Mouse (Mus musculus): ENCODE measurements at regions not wholly inside any gene's neighbourhood (a gene's known extent, or its start where the extent isn't known, plus 50 kb on each side); places are given as distances from the start of the nearest gene placed in this dataset.

GRCm38 (mm10) chr12:99627201-99627897 lies 64.0 kb upstream of the Foxn3 start:
- TF ChIP-seq POLR2A (IDR thresholded peaks at IDR 0.05; ENCODE audit: borderline replicate concordance, insufficient read depth, low read length), result no peak
- no peak for TF ChIP-seq CTCF (IDR thresholded peaks at IDR 0.05; ENCODE audit: borderline replicate concordance, insufficient read depth, low read depth, low read length)
- peak; percentile 20 to 25 for DNase-seq
- Histone ChIP-seq H3K27ac (ENCODE audit: insufficient read depth, low read length) (no peak overlapping the region), H3K4me1 (ENCODE audit: control insufficient read depth, insufficient read depth, low read length) (no peaks in the 10 kb centered on the region; the same call in 1 of the 2 replicates), H3K4me3 (replicated peaks; ENCODE audit: insufficient read depth, low read depth, low read length) (peak overlapping the region; percentile 66), H3K27me3 (ENCODE audit: control insufficient read depth, insufficient read depth, low read length) (no peaks in the 10 kb centered on the region)
- WGBS, result 2% methylated on average over 40 of the region's 40 CpGs

- WGBS, result 93% methylated on average over 4 of the region's 4 CpGs
These were observed 62.8 kb upstream of the Foxn3 start for GRCm38 (mm10) chr12:99626147-99626546.

GRCm38 (mm10) chr12:99625094-99625493 lies 61.7 kb upstream of the Foxn3 start:
- H3K27ac ChIP-seq (ENCODE audit: insufficient read depth, low read length), result no peak overlapping the region
- TF ChIP-seq POLR2A (IDR thresholded peaks at IDR 0.05; ENCODE audit: borderline replicate concordance, insufficient read depth, low read length) (no peak), CTCF (IDR thresholded peaks at IDR 0.05; ENCODE audit: borderline replicate concordance, insufficient read depth, low read depth, low read length) (no peak)

More at GRCm38 (mm10) chr12:99626147-99626546, 62.8 kb upstream of the Foxn3 start:
- Histone ChIP-seq H3K27ac (ENCODE audit: insufficient read depth, low read length) (no peak overlapping the region), H3K4me1 (ENCODE audit: control insufficient read depth, insufficient read depth, low read length) (no peaks in the 10 kb centered on the region; the same call in 1 of the 2 replicates), H3K27me3 (ENCODE audit: control insufficient read depth, insufficient read depth, low read length) (no peaks in the 10 kb centered on the region), H3K4me3 (replicated peaks; ENCODE audit: insufficient read depth, low read depth, low read length) (no peak overlapping the region)
- no peak for DNase-seq
- no peak for TF ChIP-seq CTCF (IDR thresholded peaks at IDR 0.05; ENCODE audit: borderline replicate concordance, insufficient read depth, low read depth, low read length)
- no peak for TF ChIP-seq POLR2A (IDR thresholded peaks at IDR 0.05; ENCODE audit: borderline replicate concordance, insufficient read depth, low read length)

GRCm38 (mm10) chr12:99622238-99622637 lies 58.9 kb upstream of the Foxn3 start:
- Histone ChIP-seq H3K27me3 (ENCODE audit: control insufficient read depth, insufficient read depth, low read length) (no peaks in the 10 kb centered on the region), H3K4me1 (ENCODE audit: control insufficient read depth, insufficient read depth, low read length) (no peaks in the 10 kb centered on the region; the same call in 1 of the 2 replicates), H3K27ac (ENCODE audit: insufficient read depth, low read length) (no peak overlapping the region), H3K4me3 (replicated peaks; ENCODE audit: insufficient read depth, low read depth, low read length) (no peak overlapping the region)
- DNase-seq, result no peak
- 83% methylated on average over 2 of the region's 2 CpGs for WGBS
- TF ChIP-seq POLR2A (IDR thresholded peaks at IDR 0.05; ENCODE audit: borderline replicate concordance, insufficient read depth, low read length), result no peak
- no peak for TF ChIP-seq CTCF (IDR thresholded peaks at IDR 0.05; ENCODE audit: borderline replicate concordance, insufficient read depth, low read depth, low read length)

More at GRCm38 (mm10) chr12:99625094-99625493, 61.7 kb upstream of the Foxn3 start:
- no peak overlapping the region for H3K4me3 ChIP-seq (replicated peaks; ENCODE audit: insufficient read depth, low read depth, low read length)
- no peaks in the 10 kb centered on the region for H3K27me3 ChIP-seq (ENCODE audit: control insufficient read depth, insufficient read depth, low read length)
- no peak for DNase-seq
- WGBS, result 96% methylated on average over 9 of the region's 9 CpGs
- no peaks in the 10 kb centered on the region; the same call in 1 of the 2 replicates for H3K4me1 ChIP-seq (ENCODE audit: control insufficient read depth, insufficient read depth, low read length)

GRCm38 (mm10) chr12:99617241-99617804 lies 53.9 kb upstream of the Foxn3 start:
- WGBS, result 51% methylated on average over 14 of the region's 14 CpGs
- Histone ChIP-seq H3K4me1 (ENCODE audit: control insufficient read depth, insufficient read depth, low read length) (no peaks in the 10 kb centered on the region), H3K27me3 (ENCODE audit: control insufficient read depth, insufficient read depth, low read length) (no peaks in the 10 kb centered on the region), H3K4me3 (replicated peaks; ENCODE audit: insufficient read depth, low read depth, low read length) (no peak overlapping the region), H3K27ac (ENCODE audit: insufficient read depth, low read length) (no peak overlapping the region)
- no peak for DNase-seq
- no peak for TF ChIP-seq POLR2A (IDR thresholded peaks at IDR 0.05; ENCODE audit: borderline replicate concordance, insufficient read depth, low read length)
- no peak for TF ChIP-seq CTCF (IDR thresholded peaks at IDR 0.05; ENCODE audit: borderline replicate concordance, insufficient read depth, low read depth, low read length)

GRCm38 (mm10) chr12:99614420-99614819 lies 51.0 kb upstream of the Foxn3 start:
- 80% methylated on average over 6 of the region's 6 CpGs for WGBS
- H3K4me3 ChIP-seq (replicated peaks; ENCODE audit: insufficient read depth, low read depth, low read length), result no peak overlapping the region
- H3K27ac ChIP-seq (ENCODE audit: insufficient read depth, low read length), result no peak overlapping the region
- TF ChIP-seq CTCF (IDR thresholded peaks at IDR 0.05; ENCODE audit: borderline replicate concordance, insufficient read depth, low read depth, low read length) (no peak), POLR2A (IDR thresholded peaks at IDR 0.05; ENCODE audit: borderline replicate concordance, insufficient read depth, low read length) (no peak)
- no peaks in the 10 kb centered on the region for H3K27me3 ChIP-seq (ENCODE audit: control insufficient read depth, insufficient read depth, low read length)
- no peak for DNase-seq
- H3K4me1 ChIP-seq (ENCODE audit: control insufficient read depth, insufficient read depth, low read length), result no peaks in the 10 kb centered on the region
